Mouse (Mus musculus) left cerebral cortex, postnatal 36 days (tissue): Measurements from ENCODE around the gene Mapk12. TPM values are rescaled to one million over a fixed set of nuclear protein-coding genes. Genes with fewer than 3 reads are reported as not detected.
A peak's percentile ranks its signal among the peaks of the same experiment; 100 is the strongest.

Experiments used
- DNase-seq, 2 experiments: peaks; one replicate each; pipeline ENCODE4 v3.0.0; 2021 to 2022; ENCODE audit warnings: low spot score in 2 of 2, mixed read lengths in 1 of 2
- intact Hi-C: fragments of 180-260 bp; cut with DNase I; formaldehyde crosslinking; loops from one replicate; pipeline ENCODE4 v1.15.1; 2025
- total RNA-seq, 2 experiments: library from RNA; stranded (reverse); gene quantifications; 2 replicates each; pipeline ENCODE4 v1.2.3; 2021

Gene Mapk12
- 10 to 100 TPM in 1 of 2 experiments, 1 to 10 TPM in 1; 6.1 to 11.1 TPM for total RNA-seq

- no peak for DNase-seq
- intact Hi-C loops = no loop called here
Observed at GRCm38 (mm10) chr15:89140659-89141252, at the start of gene Mapk12. Gene Mapk12, minus strand, starts transcription at chr15:89140703.

DNA sequence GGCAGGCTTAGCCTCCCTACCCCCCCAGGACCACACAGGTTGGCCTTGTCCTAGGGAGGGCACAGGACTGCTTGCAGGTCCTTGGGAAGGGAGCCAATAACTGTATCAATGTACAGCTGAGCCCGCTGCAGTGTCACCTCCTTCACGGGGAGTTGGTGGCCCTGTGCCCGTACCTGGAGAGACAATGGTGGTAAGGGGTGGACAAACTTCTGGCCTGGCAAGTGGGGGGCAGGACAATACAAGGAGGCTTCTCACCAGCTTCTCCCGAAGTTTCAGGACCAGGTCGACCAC lies 44.4 kb upstream of the Mapk12 start:
- intact Hi-C loops = no loop called here

DNA sequence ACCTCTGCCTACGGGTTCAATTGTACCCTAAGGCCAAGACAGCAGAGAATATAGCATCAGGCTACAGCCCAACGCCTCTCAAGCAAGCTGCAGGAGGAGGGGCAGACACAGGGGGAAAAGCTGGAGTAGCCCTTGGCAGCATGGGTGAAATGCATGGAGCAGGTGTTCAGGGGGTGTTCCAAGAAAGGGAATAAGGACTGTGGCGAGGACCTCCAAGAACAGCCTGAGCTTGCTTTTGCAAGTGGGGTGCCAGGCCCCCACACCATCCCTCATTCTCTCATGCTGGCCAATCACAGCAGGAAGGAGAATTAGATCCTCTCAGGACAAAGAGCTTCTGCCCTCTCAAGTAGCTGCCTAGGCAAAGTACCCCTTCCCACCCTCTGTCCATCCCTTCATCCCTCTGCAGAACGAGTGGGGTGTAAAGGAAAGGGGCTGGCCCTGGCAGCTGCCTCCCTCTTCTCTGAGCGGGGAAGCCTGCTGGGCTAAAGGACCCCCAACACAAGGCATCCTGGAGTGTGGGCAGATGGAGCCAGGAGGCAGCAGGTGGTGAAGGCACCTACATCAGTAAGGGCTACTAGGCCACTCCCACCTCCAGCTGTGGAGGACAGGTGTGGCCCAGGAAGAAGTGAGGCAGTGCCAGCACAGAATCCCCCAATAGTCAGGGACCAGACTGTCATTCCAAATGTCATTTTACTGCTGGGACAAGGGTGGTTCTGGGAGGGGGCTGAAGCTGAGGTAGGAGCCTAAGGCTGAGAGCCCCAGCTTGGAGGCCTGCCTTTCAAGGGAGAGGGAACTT lies 43.8 kb upstream of the Mapk12 start:
- intact Hi-C loops = no loop called here
- DNase-seq = no peak

More for the DNA sequence above, 44.4 kb upstream of the Mapk12 start:
- DNase-seq = no peak

GRCm38 (mm10) chr15:89182842-89183241 lies 42.3 kb upstream of the Mapk12 start:
- no peak for DNase-seq
- intact Hi-C loops = no loop called here

GRCm38 (mm10) chr15:89182328-89182741 lies 41.8 kb upstream of the Mapk12 start:
- no peak for DNase-seq
- intact Hi-C loops = no loop called here

DNA sequence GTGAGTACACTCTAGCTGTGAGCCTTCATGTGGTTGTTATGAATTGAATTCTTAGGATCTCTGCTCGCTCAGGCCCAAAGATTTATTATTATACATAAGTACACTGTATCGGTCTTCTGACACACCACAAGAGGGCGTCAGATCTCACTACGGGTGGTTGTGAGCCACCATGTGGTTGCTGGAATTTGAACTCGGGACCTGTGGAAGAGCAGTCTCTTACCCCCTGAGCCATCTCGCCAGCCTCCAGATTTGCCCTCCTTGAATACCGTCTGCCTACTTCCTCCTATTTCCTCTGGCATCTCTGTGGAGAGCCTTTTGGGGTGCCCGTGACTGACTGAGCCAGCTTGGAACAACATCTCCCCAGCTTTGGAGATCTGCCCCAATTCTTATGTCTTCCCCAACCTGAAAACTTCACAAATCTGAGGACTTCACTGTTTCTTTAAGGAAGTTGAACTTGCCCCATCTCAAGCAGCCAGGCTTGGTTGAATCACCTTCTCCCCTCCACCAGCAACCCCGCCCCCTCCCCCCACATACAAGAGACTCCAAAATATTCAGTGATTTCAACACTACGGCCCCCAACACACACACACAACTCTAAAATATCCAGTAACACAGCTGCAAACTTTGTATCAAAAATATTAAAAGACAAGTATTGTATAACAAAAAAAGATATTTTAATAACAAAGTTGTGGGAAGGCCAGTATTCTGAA lies 41.2 kb upstream of the Mapk12 start:
- DNase-seq = no peak
- intact Hi-C loops = loop anchor here (2.0 kb wide), 1 partner anchor 15 kb away; the partner anchor contains the start of gene Dennd6b

- intact Hi-C loops = loop anchor here (2.0 kb wide), 1 partner anchor 16 kb away; the partner anchor contains the start of gene Dennd6b
- peak; percentile 81 to 82 for DNase-seq
Observed at GRCm38 (mm10) chr15:89180571-89181229, 40.2 kb upstream of the Mapk12 start, which contains the start of gene Plxnb2. Gene Plxnb2, minus strand, starts transcription at chr15:89180788.

GRCm38 (mm10) chr15:89180081-89180541 lies 39.6 kb upstream of the Mapk12 start:
- DNase-seq = no peak

GRCm38 (mm10) chr15:89179630-89179964 lies 39.1 kb upstream of the Mapk12 start:
- DNase-seq = no peak
- intact Hi-C loops = no loop called here

More at GRCm38 (mm10) chr15:89180081-89180541, 39.6 kb upstream of the Mapk12 start:
- intact Hi-C loops = loop anchor here (2.0 kb wide), 1 partner anchor 17 kb away; the partner anchor contains the start of gene Dennd6b

GRCm38 (mm10) chr15:89178954-89179629 lies 38.6 kb upstream of the Mapk12 start:
- DNase-seq = no peak
- intact Hi-C loops = no loop called here

DNA sequence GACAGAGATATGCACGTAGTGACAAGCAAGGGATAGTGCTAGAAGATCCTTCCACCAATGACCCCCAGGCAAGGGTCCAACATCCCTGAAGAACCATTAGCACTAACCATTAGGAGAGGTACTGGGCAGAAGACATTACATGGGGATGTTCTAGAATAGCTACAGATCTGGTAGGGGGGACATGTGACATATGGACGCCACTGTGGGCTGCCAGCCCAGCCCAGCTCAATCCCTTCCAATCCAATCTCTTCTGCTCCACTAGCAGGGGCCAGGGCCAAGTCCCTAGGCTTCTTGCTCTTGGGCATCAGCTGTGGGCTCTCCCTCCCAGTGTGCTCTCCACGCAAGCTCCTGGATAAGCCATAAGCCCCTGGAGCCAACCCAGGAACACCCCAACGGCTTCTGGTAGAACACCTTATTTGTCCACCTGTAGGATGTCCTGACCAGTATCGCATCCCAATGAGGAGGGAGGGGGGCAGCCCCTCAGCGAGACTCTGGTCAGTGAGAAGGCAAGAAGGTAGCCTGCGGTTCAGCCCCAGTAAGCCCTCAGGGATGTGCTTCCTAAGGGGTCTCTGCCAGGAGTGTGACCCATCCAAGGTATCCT lies 37.9 kb upstream of the Mapk12 start:
- intact Hi-C loops = no loop called here
- no peak for DNase-seq

- intact Hi-C loops = no loop called here
- no peak for DNase-seq
Observed at GRCm38 (mm10) chr15:89177576-89178259, 37.2 kb upstream of the Mapk12 start.

DNA sequence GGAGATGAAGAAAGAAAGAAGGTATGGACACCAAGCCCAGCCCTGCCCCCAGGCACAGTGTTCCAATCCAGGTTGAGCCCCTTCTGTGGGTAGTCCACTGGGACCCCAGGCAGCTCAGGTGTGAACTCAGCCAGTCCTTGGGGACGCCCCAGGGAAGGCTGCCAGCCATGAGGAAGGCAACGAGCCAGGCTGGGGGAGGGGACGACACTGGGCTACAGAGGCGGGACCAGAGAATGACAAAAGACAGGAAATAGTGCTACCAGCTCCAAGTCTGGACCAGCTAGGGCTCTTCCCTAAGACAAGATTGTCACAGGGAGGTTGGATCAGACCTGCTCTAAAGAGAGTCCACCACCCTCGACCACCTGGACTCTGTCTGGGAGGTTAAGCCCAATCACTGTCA lies 36.6 kb upstream of the Mapk12 start:
- intact Hi-C loops = no loop called here
- peak in 1 of 2 experiments; percentile 47 for DNase-seq

- DNase-seq = no peak
- intact Hi-C loops = no loop called here
Observed at GRCm38 (mm10) chr15:89175411-89176155, 35.1 kb upstream of the Mapk12 start.

DNA sequence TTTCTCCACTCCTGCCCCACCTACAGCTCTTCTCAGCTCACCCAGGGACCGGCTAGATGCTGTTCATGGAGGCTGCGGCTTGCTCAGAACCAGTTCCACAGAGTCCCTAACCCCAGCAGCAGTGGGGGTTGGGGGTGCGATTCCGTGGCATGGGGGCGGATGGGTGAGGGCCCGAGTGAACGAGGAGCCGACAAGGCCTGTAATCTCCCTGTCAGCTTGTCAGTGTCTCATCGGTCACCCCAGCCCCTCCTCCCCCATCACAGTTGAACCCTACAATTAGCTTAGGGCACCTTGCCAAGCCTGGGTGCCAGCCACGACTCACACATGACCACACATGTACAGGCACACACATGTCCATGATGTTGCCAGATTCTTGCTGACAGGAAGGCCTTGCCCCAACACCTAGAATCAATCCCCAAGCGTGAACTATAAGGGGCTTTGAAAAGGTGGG lies 34.4 kb upstream of the Mapk12 start:
- intact Hi-C loops = no loop called here
- no peak for DNase-seq

GRCm38 (mm10) chr15:89173906-89174214 lies 33.4 kb upstream of the Mapk12 start:
- intact Hi-C loops = no loop called here
- DNase-seq = no peak

DNA sequence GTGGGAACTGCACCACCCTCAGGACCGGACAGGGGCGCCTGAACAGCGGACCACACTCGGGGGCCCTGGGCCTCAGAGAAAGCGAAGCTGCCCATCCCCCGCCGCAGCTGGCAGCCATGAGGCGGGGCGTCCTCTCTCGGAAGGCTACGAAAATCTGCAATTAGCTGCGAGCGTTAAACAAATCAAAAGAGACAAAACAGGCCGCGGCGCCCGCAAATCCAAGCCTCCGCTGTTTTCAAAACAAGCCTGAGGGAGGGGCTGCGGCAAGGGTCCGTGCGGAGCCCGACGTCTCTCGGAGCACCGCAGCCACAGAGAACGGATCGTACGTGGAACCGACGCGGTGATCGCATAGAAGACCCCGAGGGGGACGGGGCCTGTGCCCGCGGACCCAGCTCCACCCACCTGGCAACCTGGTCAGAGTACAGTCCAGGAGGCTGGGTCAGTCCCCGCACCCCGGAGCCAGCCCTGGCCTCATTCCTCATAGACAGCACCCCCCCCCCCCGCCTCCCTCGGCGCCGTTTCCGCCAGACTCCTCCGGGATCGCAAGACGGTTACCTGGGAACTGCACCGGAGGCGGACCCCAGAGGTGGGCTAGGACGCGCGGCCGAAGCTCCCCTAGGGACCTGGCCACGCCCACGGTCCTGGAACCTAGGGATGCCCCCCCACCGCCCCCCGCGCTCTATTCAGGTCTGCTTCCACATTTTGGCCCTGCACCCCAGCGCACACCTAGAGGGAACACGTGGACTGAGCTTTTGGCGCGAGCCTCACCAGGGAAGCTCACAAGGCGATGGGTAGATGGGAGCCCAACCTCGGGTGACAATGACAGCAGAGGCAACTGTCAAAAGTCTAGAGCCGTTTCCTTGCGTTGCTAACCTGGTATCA lies 32.8 kb upstream of the Mapk12 start:
- intact Hi-C loops = no loop called here
- peak in 1 of 2 experiments; percentile 41 for DNase-seq
